Mouse (Mus musculus) c-Kit-positive CD71-positive TER-119-negative erythroid progenitor cells, embryonic 14.5 days (primary cell): ENCODE measurements at regions not wholly inside any gene's neighbourhood (a gene's known extent, or its start where the extent isn't known, plus 50 kb on each side); places are given as distances from the start of the nearest gene placed in this dataset.

Experiments
- DNase-seq: peaks from one replicate; pipeline ENCODE4 v3.0.0-alpha.2; 2013; ENCODE audit warnings: low read depth

- no peak for DNase-seq
Observed at GRCm38 (mm10) chr16:97304156-97304735, 52.3 kb upstream of the Bace2 start.
